Mouse (Mus musculus) heart, postnatal 0 days (tissue): ENCODE data around the gene Ccpg1.

ENCODE experiments used
- CTCF ChIP-seq: IDR thresholded peaks from 2 replicates; pipeline ENCODE4 v1.5.1; 2016; ENCODE audit warnings: antibody characterized with exemption, control low read depth, low read depth
- EP300 ChIP-seq: IDR thresholded peaks from 2 replicates; pipeline ENCODE4 v1.6.1; 2016; ENCODE audit warnings: antibody characterized with exemption, low read depth

- TF ChIP-seq CTCF (no peak), EP300 (no peak)
Measured at GRCm38 (mm10) chr9:72987703-72988102, 2.5 kb downstream of the Ccpg1 start.
